Mouse (Mus musculus) adrenal gland, adult 8-10 months (tissue): ENCODE results near the gene Gm7682. TPM values are rescaled to one million over a fixed set of nuclear protein-coding genes. Genes with fewer than 3 reads are reported as not detected.
"Not testable (repeated sequence)": the region's sequence is repeated elsewhere in the genome, so short reads cannot be mapped to it uniquely, and the experiment has no call there.

Experiments used
- DNase-seq: peaks from one replicate; pipeline ENCODE4 v3.0.0; 2022
- total RNA-seq, 4 experiments: library from RNA; stranded (reverse); gene quantifications; 2 replicates each; pipeline ENCODE4 v1.2.4; 2022

Gene Gm7682
- not detected for total RNA-seq

DNA sequence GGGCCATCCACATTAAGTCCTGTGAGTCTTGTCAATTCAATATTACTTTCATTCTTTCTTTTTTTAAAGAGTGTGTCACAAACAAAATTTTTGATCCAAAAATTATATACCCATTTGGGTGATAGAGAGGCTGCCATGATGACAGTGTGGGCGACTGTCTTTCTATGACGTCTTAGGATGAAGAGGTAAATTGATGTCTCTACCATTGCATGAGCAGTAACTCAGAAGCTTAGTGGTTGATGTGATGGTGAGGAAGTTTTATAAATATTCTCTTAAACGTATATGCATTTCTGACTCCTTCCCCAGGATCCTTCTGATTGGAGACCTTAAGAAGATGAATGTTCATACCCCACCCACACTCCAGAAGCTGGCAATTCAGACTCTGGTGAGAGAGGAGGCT, at the start of gene Gm7682:
TSS of gene Gm7682 (plus strand) at position 301 of the 400 bp plus-strand sequence.
- DNase-seq = not testable (repeated sequence)

Other genes starting within 250 kb of the Gm7682 start
- gene Gm3106, start 227.8 kb upstream of the Gm7682 start, total RNA-seq = not detected
- not detected for gene A430089I19Rik, start 139.0 kb upstream of the Gm7682 start, total RNA-seq
- gene Gm6502, start 131.3 kb upstream of the Gm7682 start, total RNA-seq = not detected
- under 1 TPM in 1 of 4 experiments, not detected in 3; 0.12 TPM for gene AA792892, start 106.0 kb upstream of the Gm7682 start, total RNA-seq
- gene Gm3139, start 80.5 kb downstream of the Gm7682 start, total RNA-seq = not detected
- not detected for gene Gm3147, start 170.6 kb downstream of the Gm7682 start, total RNA-seq
- not detected for gene Gm6509, start 178.2 kb downstream of the Gm7682 start, total RNA-seq
- gene Gm6205, start 202.6 kb downstream of the Gm7682 start, total RNA-seq = not detected